Mouse (Mus musculus) cerebellum, adult 2 months (tissue): ENCODE measurements around the gene Tas2r134. TPM values are rescaled to one million over a fixed set of nuclear protein-coding genes. Genes with fewer than 3 reads are reported as not detected.

ENCODE experiments used
- DNase-seq, 2 experiments: peaks; one replicate each; pipeline ENCODE4 v3.0.0; 2021
- H3K27ac ChIP-seq: fragments of 200-500 bp; 2 replicates; pipeline ENCODE4 v1.5.1; 2012; ENCODE audit warnings: low read length, control low read depth, inconsistent platforms; ENCODE audit not compliant: insufficient read depth
- H3K27me3 ChIP-seq: fragments of 200-500 bp; 2 replicates; pipeline ENCODE4 v1.6.1; 2012; ENCODE audit warnings: inconsistent platforms, mild to moderate bottlenecking, low read length, moderate library complexity; ENCODE audit not compliant: control insufficient read depth, insufficient read depth
- H3K4me1 ChIP-seq: fragments of 200-500 bp; 2 replicates; pipeline ENCODE4 v1.6.1; 2011; ENCODE audit warnings: low read length; ENCODE audit not compliant: control insufficient read depth, insufficient read depth
- H3K4me3 ChIP-seq: fragments of 200-500 bp; replicated peaks from 2 replicates; pipeline ENCODE3; 2011; ENCODE audit warnings: mild to moderate bottlenecking, low read depth, low read length, control low read depth; ENCODE audit not compliant: insufficient read depth
- CTCF ChIP-seq: fragments of 200-500 bp; IDR thresholded peaks from 2 replicates; pipeline ENCODE4 v1.5.1; 2011; ENCODE audit warnings: low read depth, mild to moderate bottlenecking, control low read depth, low read length, moderate library complexity, borderline replicate concordance; ENCODE audit not compliant: insufficient read depth
- POLR2A ChIP-seq: fragments of 200-500 bp; IDR thresholded peaks from 2 replicates; pipeline ENCODE4 v1.6.1; 2011; ENCODE audit warnings: low read length, control low read depth, borderline replicate concordance; ENCODE audit not compliant: insufficient read depth
- WGBS: fragments of 180-500 bp; shearing (Covaris S2); methylation state at CpG from one replicate; pipeline ENCODE4 v1.1.7; 2018; 5-methylcytosine and 5-hydroxymethylcytosine counted together
- polyA plus RNA-seq: library from polyadenylated mRNA; depleted of rRNA; stranded (reverse); fragments of >200 nt; gene quantifications from 2 replicates; pipeline ENCODE4 v1.2.3, GENCODE M21; 2012

The Tas2r134 gene
- polyA plus RNA-seq, 1 experiment = not detected

GRCm38 (mm10) chr2:51631428-51631827 lies 4.1 kb downstream of the Tas2r134 start:
- WGBS = 85% methylated on average over 2 of the region's 2 CpGs
- Histone ChIP-seq H3K4me1 (no peaks in the 10 kb centered on the region), H3K4me3 (no peak overlapping the region), H3K27ac (no peak overlapping the region), H3K27me3 (no peaks in the 10 kb centered on the region)
- no peak for DNase-seq
- TF ChIP-seq POLR2A = no peak
- no peak for TF ChIP-seq CTCF

- H3K27ac ChIP-seq = no peak overlapping the region
- H3K4me1 ChIP-seq = no peaks in the 10 kb centered on the region
- H3K27me3 ChIP-seq = no peaks in the 10 kb centered on the region
- no peak for TF ChIP-seq POLR2A
- no peak for TF ChIP-seq CTCF
- 89% methylated on average over 11 of the region's 11 CpGs for WGBS
- no peak for DNase-seq
- no peak overlapping the region for H3K4me3 ChIP-seq
Measured at GRCm38 (mm10) chr2:51637681-51638080, 10.4 kb downstream of the Tas2r134 start.

- TF ChIP-seq CTCF = no peak
- WGBS = 89% methylated on average over 7 of the region's 7 CpGs
- Histone ChIP-seq H3K4me3 (no peak overlapping the region), H3K4me1 (no peaks in the 10 kb centered on the region), H3K27ac (no peak overlapping the region), H3K27me3 (no peaks in the 10 kb centered on the region)
- no peak for DNase-seq
Measured at GRCm38 (mm10) chr2:51641635-51642034, 14.3 kb downstream of the Tas2r134 start.

GRCm38 (mm10) chr2:51643244-51644139 lies 16.2 kb downstream of the Tas2r134 start:
- DNase-seq = no peak
- WGBS = 48% methylated on average over 7 of the region's 7 CpGs
- H3K4me3 ChIP-seq = no peak overlapping the region

GRCm38 (mm10) chr2:51647972-51648371 lies 20.7 kb downstream of the Tas2r134 start:
- H3K27me3 ChIP-seq = no peaks in the 10 kb centered on the region
- TF ChIP-seq POLR2A = no peak
- TF ChIP-seq CTCF = no peak
- H3K27ac ChIP-seq = no peak overlapping the region
- DNase-seq = no peak
- 95% methylated on average over 3 of the region's 3 CpGs for WGBS
- no peaks in the 10 kb centered on the region for H3K4me1 ChIP-seq
- no peak overlapping the region for H3K4me3 ChIP-seq

More at GRCm38 (mm10) chr2:51643244-51644139, 16.2 kb downstream of the Tas2r134 start:
- TF ChIP-seq POLR2A = no peak
- Histone ChIP-seq H3K27me3 (no peaks in the 10 kb centered on the region), H3K4me1 (no peaks in the 10 kb centered on the region), H3K27ac (no peak overlapping the region)

- no peak for TF ChIP-seq CTCF
- H3K27me3 ChIP-seq = no peaks in the 10 kb centered on the region
- H3K4me3 ChIP-seq = no peak overlapping the region
- H3K4me1 ChIP-seq = no peaks in the 10 kb centered on the region
- WGBS = 48% methylated on average over 1 of the region's 1 CpGs
- DNase-seq = no peak
- H3K27ac ChIP-seq = no peak overlapping the region
Measured at GRCm38 (mm10) chr2:51649887-51650286, 22.6 kb downstream of the Tas2r134 start.

- no peak for DNase-seq
- no peak overlapping the region for H3K4me3 ChIP-seq
- no peak overlapping the region for H3K27ac ChIP-seq
- TF ChIP-seq POLR2A (no peak), CTCF (no peak)
- WGBS = 97% methylated on average over 10 of the region's 10 CpGs
- no peaks in the 10 kb centered on the region for H3K4me1 ChIP-seq
- H3K27me3 ChIP-seq = no peaks in the 10 kb centered on the region
Measured at GRCm38 (mm10) chr2:51652086-51652485, 24.8 kb downstream of the Tas2r134 start.

- Histone ChIP-seq H3K4me1 (no peaks in the 10 kb centered on the region), H3K27me3 (no peaks in the 10 kb centered on the region), H3K27ac (no peak overlapping the region), H3K4me3 (no peak overlapping the region)
- DNase-seq = no peak
- TF ChIP-seq CTCF = no peak
- TF ChIP-seq POLR2A = no peak
- 68% methylated on average over 3 of the region's 3 CpGs for WGBS
Measured at GRCm38 (mm10) chr2:51657684-51658083, 30.4 kb downstream of the Tas2r134 start.

- H3K4me3 ChIP-seq = no peak overlapping the region
- no peak for DNase-seq
- no peaks in the 10 kb centered on the region for H3K4me1 ChIP-seq
- 75% methylated on average over 5 of the region's 5 CpGs for WGBS
- TF ChIP-seq POLR2A (no peak), CTCF (no peak)
- H3K27me3 ChIP-seq = no peaks in the 10 kb centered on the region
- no peak overlapping the region for H3K27ac ChIP-seq
Measured at GRCm38 (mm10) chr2:51658288-51658687, 31.0 kb downstream of the Tas2r134 start.
